Mouse (Mus musculus): ENCODE measurements around the gene Plk3. TPM values are rescaled to one million over a fixed set of nuclear protein-coding genes. Genes with fewer than 3 reads are reported as not detected.
"Not testable (repeated sequence)": the region's sequence is repeated elsewhere in the genome, so short reads cannot be mapped to it uniquely, and the experiment has no call there.

The Plk3 gene
- 18.7 TPM in 2 replicates for polyA plus RNA-seq (2015; fragmentation: Nextera tagmentation; extraction: Ambion mirVana)

- 2% methylated on average over 23 of the region's 48 CpGs for WGBS
Observed at GRCm38 (mm10) chr4:117133817-117134600, at the start of gene Plk3. Gene Plk3 (minus strand): TSS chr4:117133963.

DNA sequence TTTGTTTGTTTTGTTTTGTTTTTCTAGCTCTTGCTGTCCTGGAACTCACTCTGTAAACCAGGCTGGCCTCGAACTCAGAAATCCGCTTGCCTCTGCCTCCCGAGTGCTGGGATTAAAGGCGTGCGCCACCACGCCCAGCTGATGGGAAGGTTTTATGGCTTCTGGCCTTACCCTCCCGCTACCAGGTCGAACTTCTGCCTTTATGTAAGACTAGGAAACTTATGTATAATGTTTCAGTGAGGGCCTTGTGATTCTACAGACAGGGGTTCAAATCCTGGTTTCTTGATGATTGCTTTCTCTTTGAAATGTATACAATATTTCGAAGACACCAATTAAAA is 49.0 kb upstream of the Plk3 start:
- peak; percentile 59 for ATAC-seq
- peak overlapping the region; percentile 71 for H3K9ac ChIP-seq (ENCODE audit: low read depth, low read length)
- H3K4me2 ChIP-seq (ENCODE audit: low read length): peak overlapping the region; percentile 84
- not testable (repeated sequence) for H3K36me3 ChIP-seq (ENCODE audit: control insufficient read depth, insufficient read depth, low read length); H3K27me3 ChIP-seq (ENCODE audit: control insufficient read depth, insufficient read depth, low read depth, low read length); H3K9me3 ChIP-seq (replicated peaks; ENCODE audit: control insufficient read depth, low read length, poor library complexity, severe bottlenecking); H3K4me1 ChIP-seq (ENCODE audit: control insufficient read depth, insufficient read depth, low read length)
- H3K4me3 ChIP-seq (ENCODE audit: low read depth, low read length): peak overlapping the region; percentile 52
- 15% methylated on average over 9 of the region's 9 CpGs for WGBS
- peak overlapping the region; percentile 76 for H3K27ac ChIP-seq (ENCODE audit: low read length)

More at GRCm38 (mm10) chr4:117133817-117134600, at the start of gene Plk3:
- H3K27ac ChIP-seq (ENCODE audit: low read length): peak within 1 kb of the TSS; percentile 82
- H3K9ac ChIP-seq (ENCODE audit: low read depth, low read length): peak within 1 kb of the TSS; percentile 94
- peak within 1 kb of the TSS; percentile 88 for H3K4me3 ChIP-seq (ENCODE audit: low read depth, low read length)
- peaks cover 18% of the 10 kb centered on the region; the same call in 1 of the 2 replicates for H3K4me1 ChIP-seq (ENCODE audit: control insufficient read depth, insufficient read depth, low read length)
- peak; percentile 94 for ATAC-seq
- peaks cover under 1% of the 10 kb centered on the region; the same call in 1 of the 2 replicates for H3K36me3 ChIP-seq (ENCODE audit: control insufficient read depth, insufficient read depth, low read length)
- H3K4me2 ChIP-seq (ENCODE audit: low read length): peak within 1 kb of the TSS; percentile 73
- H3K27me3 ChIP-seq (ENCODE audit: control insufficient read depth, insufficient read depth, low read depth, low read length): no peaks in the 10 kb centered on the region
- no peaks in the 10 kb centered on the region for H3K9me3 ChIP-seq (replicated peaks; ENCODE audit: control insufficient read depth, low read length, poor library complexity, severe bottlenecking)

GRCm38 (mm10) chr4:117181863-117182758 is 48.3 kb upstream of the Plk3 start, which contains the start of gene Kif2c:
Gene Kif2c (minus strand): TSS chr4:117182639.
- Histone ChIP-seq H3K9ac (ENCODE audit: low read depth, low read length) (peak within 1 kb of the TSS; percentile 71), H3K9me3 (replicated peaks; ENCODE audit: control insufficient read depth, low read length, poor library complexity, severe bottlenecking) (no peaks in the 10 kb centered on the region), H3K4me2 (ENCODE audit: low read length) (peak within 1 kb of the TSS; percentile 84), H3K27ac (ENCODE audit: low read length) (peak within 1 kb of the TSS; percentile 76), H3K4me3 (ENCODE audit: low read depth, low read length) (peak within 1 kb of the TSS; percentile 52), H3K27me3 (ENCODE audit: control insufficient read depth, insufficient read depth, low read depth, low read length) (no peaks in the 10 kb centered on the region), H3K4me1 (ENCODE audit: control insufficient read depth, insufficient read depth, low read length) (peaks cover 9% of the 10 kb centered on the region), H3K36me3 (ENCODE audit: control insufficient read depth, insufficient read depth, low read length) (no peaks in the 10 kb centered on the region)
- 1% methylated on average over 42 of the region's 42 CpGs for WGBS
- ATAC-seq: peak; percentile 98

DNA sequence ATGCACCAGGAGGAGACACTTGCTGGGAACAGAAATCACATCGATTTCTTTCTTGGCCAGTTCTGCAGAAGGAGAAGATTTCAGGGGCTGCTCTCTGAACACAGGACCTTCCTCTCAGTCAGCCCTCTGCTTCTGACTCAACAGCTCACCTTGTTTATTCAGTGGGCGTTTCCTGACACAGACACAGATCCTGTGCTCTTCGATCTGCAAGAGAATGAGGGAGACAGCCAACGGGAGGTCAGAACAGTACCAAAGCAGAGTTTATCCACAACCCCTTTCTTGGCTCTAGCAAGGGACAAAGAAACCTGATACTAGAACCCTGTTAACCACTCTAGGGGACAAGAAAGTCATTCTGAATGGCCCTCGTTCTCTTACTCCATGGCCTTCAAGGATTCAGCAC is 36.2 kb upstream of the Plk3 start:
- H3K9me3 ChIP-seq (replicated peaks; ENCODE audit: control insufficient read depth, low read length, poor library complexity, severe bottlenecking): no peaks in the 10 kb centered on the region
- H3K4me1 ChIP-seq (ENCODE audit: control insufficient read depth, insufficient read depth, low read length): no peaks in the 10 kb centered on the region
- no peak overlapping the region for H3K27ac ChIP-seq (ENCODE audit: low read length)
- H3K4me3 ChIP-seq (ENCODE audit: low read depth, low read length): no peak overlapping the region
- no peaks in the 10 kb centered on the region for H3K27me3 ChIP-seq (ENCODE audit: control insufficient read depth, insufficient read depth, low read depth, low read length)
- no peak for ATAC-seq
- H3K4me2 ChIP-seq (ENCODE audit: low read length): no peak overlapping the region
- H3K9ac ChIP-seq (ENCODE audit: low read depth, low read length): no peak overlapping the region
- no peaks in the 10 kb centered on the region for H3K36me3 ChIP-seq (ENCODE audit: control insufficient read depth, insufficient read depth, low read length)
- WGBS: 96% methylated on average over 5 of the region's 5 CpGs

GRCm38 (mm10) chr4:117161183-117161582 is 27.4 kb upstream of the Plk3 start:
- 74% methylated on average over 4 of the region's 4 CpGs for WGBS
- H3K27ac ChIP-seq (ENCODE audit: low read length): 0 out of 2 replicates have a peak overlapping the region, but pooled peaks have one; percentile 4
- ATAC-seq: peak; percentile 66; the same call in 1 of the 2 replicates
- H3K4me3 ChIP-seq (ENCODE audit: low read depth, low read length): no peak overlapping the region
- 0 out of 2 replicates have a peak overlapping the region, but pooled peaks have one; percentile 10 for H3K9ac ChIP-seq (ENCODE audit: low read depth, low read length)
- no peaks in the 10 kb centered on the region for H3K9me3 ChIP-seq (replicated peaks; ENCODE audit: control insufficient read depth, low read length, poor library complexity, severe bottlenecking)
- H3K4me1 ChIP-seq (ENCODE audit: control insufficient read depth, insufficient read depth, low read length): no peaks in the 10 kb centered on the region
- H3K4me2 ChIP-seq (ENCODE audit: low read length): no peak overlapping the region
- H3K27me3 ChIP-seq (ENCODE audit: control insufficient read depth, insufficient read depth, low read depth, low read length): no peaks in the 10 kb centered on the region
- H3K36me3 ChIP-seq (ENCODE audit: control insufficient read depth, insufficient read depth, low read length): no peaks in the 10 kb centered on the region

DNA sequence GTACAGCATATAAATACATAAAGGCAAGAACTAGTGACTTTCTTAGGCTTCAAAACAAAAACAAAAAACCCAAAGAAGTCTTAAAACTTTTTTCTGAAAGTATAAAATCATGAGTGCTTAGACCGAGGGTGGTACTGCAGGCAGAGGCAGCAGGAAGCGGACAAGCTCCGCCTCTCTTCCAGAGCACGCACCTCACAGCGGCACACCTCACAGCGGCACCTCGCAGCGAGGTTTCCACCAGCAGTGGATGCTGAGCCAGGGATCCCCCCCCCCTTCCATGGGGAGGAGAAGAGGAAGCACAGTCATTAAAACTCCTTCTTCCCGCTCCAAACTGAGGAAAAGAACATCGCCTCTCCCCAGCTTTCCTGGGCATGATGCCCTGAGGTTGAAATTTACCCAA is 25.9 kb upstream of the Plk3 start:
- H3K27me3 ChIP-seq (ENCODE audit: control insufficient read depth, insufficient read depth, low read depth, low read length): no peaks in the 10 kb centered on the region
- no peak overlapping the region for H3K4me2 ChIP-seq (ENCODE audit: low read length)
- no peak overlapping the region for H3K9ac ChIP-seq (ENCODE audit: low read depth, low read length)
- WGBS: 85% methylated on average over 10 of the region's 10 CpGs
- ATAC-seq: no peak
- peaks cover 4% of the 10 kb centered on the region; the same call in 1 of the 2 replicates for H3K4me1 ChIP-seq (ENCODE audit: control insufficient read depth, insufficient read depth, low read length)
- no peaks in the 10 kb centered on the region for H3K36me3 ChIP-seq (ENCODE audit: control insufficient read depth, insufficient read depth, low read length)
- no peak overlapping the region for H3K27ac ChIP-seq (ENCODE audit: low read length)
- H3K9me3 ChIP-seq (replicated peaks; ENCODE audit: control insufficient read depth, low read length, poor library complexity, severe bottlenecking): no peaks in the 10 kb centered on the region
- H3K4me3 ChIP-seq (ENCODE audit: low read depth, low read length): no peak overlapping the region

- 26% methylated on average over 6 of the region's 6 CpGs for WGBS
- no peaks in the 10 kb centered on the region for H3K9me3 ChIP-seq (replicated peaks; ENCODE audit: control insufficient read depth, low read length, poor library complexity, severe bottlenecking)
- H3K27ac ChIP-seq (ENCODE audit: low read length): peak overlapping the region; percentile 93
- H3K4me2 ChIP-seq (ENCODE audit: low read length): peak overlapping the region; percentile 50
- no peaks in the 10 kb centered on the region for H3K27me3 ChIP-seq (ENCODE audit: control insufficient read depth, insufficient read depth, low read depth, low read length)
- H3K9ac ChIP-seq (ENCODE audit: low read depth, low read length): peak overlapping the region; percentile 63
- ATAC-seq: peak; percentile 4; the same call in 1 of the 2 replicates
- peak overlapping the region; percentile 94 for H3K4me3 ChIP-seq (ENCODE audit: low read depth, low read length)
- peaks cover 19% of the 10 kb centered on the region for H3K36me3 ChIP-seq (ENCODE audit: control insufficient read depth, insufficient read depth, low read length)
- H3K4me1 ChIP-seq (ENCODE audit: control insufficient read depth, insufficient read depth, low read length): peaks cover 12% of the 10 kb centered on the region
Observed at GRCm38 (mm10) chr4:117156372-117156771, 22.6 kb upstream of the Plk3 start.

DNA sequence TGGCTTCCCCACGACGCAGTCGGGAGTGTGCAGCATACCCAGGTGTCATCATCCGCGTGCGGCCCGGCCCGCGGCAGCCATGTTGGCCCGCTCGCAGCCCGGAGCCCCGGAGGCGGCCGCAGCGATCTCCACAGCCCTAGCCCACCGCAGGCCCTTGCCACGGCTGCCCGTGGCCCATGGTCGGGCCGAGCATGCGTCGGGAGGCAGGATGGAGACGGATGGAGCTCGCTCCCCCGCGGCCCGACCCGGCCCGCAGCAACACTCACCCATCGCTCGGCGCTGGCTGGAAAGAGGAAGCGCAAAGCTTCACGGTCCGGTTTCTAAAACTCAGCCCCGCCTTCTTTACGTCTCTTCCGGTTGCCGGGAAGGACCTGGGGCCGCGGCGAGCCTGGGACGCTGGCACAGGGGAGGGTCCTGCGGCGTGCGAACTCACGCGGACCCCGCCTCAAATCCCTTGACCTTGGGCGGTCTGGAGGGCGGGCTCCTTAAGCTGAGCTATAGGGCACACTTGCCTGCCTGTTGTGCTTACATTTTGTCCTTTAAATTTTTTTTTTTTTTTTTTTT is 22.1 kb upstream of the Plk3 start, which contains the start of gene Rps8:
Rps8 (minus strand) TSS at position 452 of the 564 bp plus-strand sequence.
- Histone ChIP-seq H3K27ac (ENCODE audit: low read length) (peak within 1 kb of the TSS; percentile 93), H3K4me3 (ENCODE audit: low read depth, low read length) (peak within 1 kb of the TSS; percentile 94), H3K4me1 (ENCODE audit: control insufficient read depth, insufficient read depth, low read length) (peaks cover 12% of the 10 kb centered on the region), H3K4me2 (ENCODE audit: low read length) (peak within 1 kb of the TSS; percentile 86), H3K36me3 (ENCODE audit: control insufficient read depth, insufficient read depth, low read length) (peaks cover 21% of the 10 kb centered on the region), H3K27me3 (ENCODE audit: control insufficient read depth, insufficient read depth, low read depth, low read length) (no peaks in the 10 kb centered on the region), H3K9ac (ENCODE audit: low read depth, low read length) (peak within 1 kb of the TSS; percentile 99), H3K9me3 (replicated peaks; ENCODE audit: control insufficient read depth, low read length, poor library complexity, severe bottlenecking) (no peaks in the 10 kb centered on the region)
- WGBS: under 1% methylated on average over 52 of the region's 52 CpGs
- ATAC-seq: peak; percentile 95
